Mouse (Mus musculus) hindbrain, embryonic 11.5 days (tissue): ENCODE data around the gene Wnt1. TPM values are rescaled to one million over a fixed set of nuclear protein-coding genes. Genes with fewer than 3 reads are reported as not detected.

Experiments
- ATAC-seq: fragments of 200-750 bp; cut with Nextera tagmentation; 2 replicates; pipeline ENCODE4 v1.8.0; 2017; ENCODE audit warnings: mild to moderate bottlenecking, moderate TSS enrichment, moderate library complexity; ENCODE audit not compliant: low FRiP score
- DNase-seq: peaks from one replicate; pipeline ENCODE4 v3.0.0-alpha.2; 2015; ENCODE audit warnings: low spot score
- H3K27ac ChIP-seq: fragments of 300-500 bp; sonication (generic); 2 replicates; pipeline ENCODE4 v1.5.1; 2014; ENCODE audit warnings: mild to moderate bottlenecking, low read depth, low read length
- H3K27me3 ChIP-seq: fragments of 300-500 bp; sonication (generic); 2 replicates; pipeline ENCODE4 v1.6.1; 2014; ENCODE audit warnings: mild to moderate bottlenecking, low read length, moderate library complexity, mixed read lengths; ENCODE audit not compliant: control insufficient read depth, insufficient read depth
- H3K36me3 ChIP-seq: fragments of 300-500 bp; sonication (generic); 2 replicates; pipeline ENCODE4 v1.6.1; 2014; ENCODE audit warnings: mild to moderate bottlenecking, low read length, moderate library complexity, mixed read lengths; ENCODE audit not compliant: control insufficient read depth, insufficient read depth
- H3K4me1 ChIP-seq: fragments of 300-500 bp; sonication (generic); replicated peaks from 2 replicates; pipeline ENCODE4 v1.6.1; 2014; ENCODE audit warnings: low read length, mixed read lengths; ENCODE audit not compliant: control insufficient read depth, insufficient read depth
- H3K4me2 ChIP-seq: fragments of 300-500 bp; sonication (generic); replicated peaks from 2 replicates; pipeline ENCODE4 v1.6.1; 2014; ENCODE audit warnings: mild to moderate bottlenecking, low read depth, low read length
- H3K4me3 ChIP-seq: fragments of 300-500 bp; sonication (generic); 2 replicates; pipeline ENCODE4 v1.5.1; 2014; ENCODE audit warnings: low read depth, low read length
- H3K9ac ChIP-seq: fragments of 300-500 bp; sonication (generic); 2 replicates; pipeline ENCODE4 v1.6.1; 2014; ENCODE audit warnings: low read depth, low read length
- H3K9me3 ChIP-seq: fragments of 300-500 bp; sonication (generic); 2 replicates; pipeline ENCODE4 v1.6.1; 2016; ENCODE audit warnings: low read length; ENCODE audit not compliant: control insufficient read depth
- WGBS: fragments of 180-500 bp; shearing (Covaris S2); extraction: QIAGEN DNeasy Blood & Tissue Kit; methylation state at CpG from one replicate; pipeline ENCODE4 v1.1.7; 2014; 5-methylcytosine and 5-hydroxymethylcytosine counted together
- polyA plus RNA-seq: library from polyadenylated mRNA; unstranded; fragments of >200 nt; fragmentation: Nextera tagmentation; extraction: Ambion mirVana; gene quantifications from 2 replicates; pipeline ENCODE4 v1.2.1, GENCODE M21; 2014

The Wnt1 gene
- polyA plus RNA-seq, 1 experiment from 2014 or later: 9.5 TPM

DNA sequence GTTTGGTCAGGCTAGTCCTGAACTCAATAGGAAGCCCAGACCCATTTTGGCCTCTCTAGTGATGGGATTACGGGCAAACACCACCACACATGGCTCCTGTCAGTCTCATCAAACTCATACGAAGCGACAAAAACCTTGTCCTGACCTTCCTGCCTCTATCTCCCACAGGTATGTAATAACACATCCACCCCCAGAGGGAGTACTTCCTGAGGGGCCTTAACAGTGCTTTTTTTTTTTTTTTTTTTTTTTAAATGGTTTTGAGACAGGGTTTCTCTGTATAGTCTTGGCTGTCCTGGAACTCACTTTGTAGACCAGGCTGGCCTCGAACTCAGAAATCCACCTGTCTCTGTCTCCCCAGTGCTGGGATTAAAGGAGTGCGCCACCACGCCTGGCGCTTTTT lies 28.5 kb downstream of the Wnt1 start:
- WGBS: 93% methylated on average over 7 of the region's 7 CpGs
- Histone ChIP-seq H3K36me3 (no peaks in the 10 kb centered on the region), H3K9me3 (no peaks in the 10 kb centered on the region), H3K4me3 (no peak overlapping the region), H3K27ac (no peak overlapping the region), H3K9ac (no peak overlapping the region), H3K4me2 (no peak overlapping the region), H3K27me3 (no peaks in the 10 kb centered on the region), H3K4me1 (no peaks in the 10 kb centered on the region)
- ATAC-seq (no peak), DNase-seq (no peak)

DNA sequence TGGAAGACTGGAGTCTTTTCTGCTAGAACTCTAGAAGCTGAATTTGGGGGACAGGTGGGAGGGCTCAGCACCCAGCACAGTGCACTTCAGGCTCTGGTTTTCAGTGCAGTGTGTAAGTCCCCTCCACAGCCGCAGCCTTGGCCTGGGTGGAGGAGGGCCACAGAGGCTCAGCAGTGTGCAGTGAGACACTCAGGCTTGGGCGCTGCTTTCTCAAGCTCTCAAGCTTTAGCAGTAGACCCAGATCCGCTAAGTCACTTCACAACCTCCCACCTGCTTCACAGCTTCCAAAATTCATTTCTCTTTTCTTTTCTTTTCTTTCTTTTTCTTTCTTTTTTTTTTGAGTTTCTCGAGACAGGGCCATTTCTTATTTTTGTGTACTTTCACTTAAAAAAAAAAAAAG lies 31.3 kb downstream of the Wnt1 start:
- WGBS: 92% methylated on average over 4 of the region's 4 CpGs
- DNase-seq (no peak), ATAC-seq (no peak)
- Histone ChIP-seq H3K27ac (no peak overlapping the region), H3K9ac (no peak overlapping the region), H3K4me3 (no peak overlapping the region), H3K36me3 (no peaks in the 10 kb centered on the region), H3K27me3 (no peaks in the 10 kb centered on the region), H3K4me2 (no peak overlapping the region), H3K9me3 (no peaks in the 10 kb centered on the region), H3K4me1 (no peaks in the 10 kb centered on the region)

DNA sequence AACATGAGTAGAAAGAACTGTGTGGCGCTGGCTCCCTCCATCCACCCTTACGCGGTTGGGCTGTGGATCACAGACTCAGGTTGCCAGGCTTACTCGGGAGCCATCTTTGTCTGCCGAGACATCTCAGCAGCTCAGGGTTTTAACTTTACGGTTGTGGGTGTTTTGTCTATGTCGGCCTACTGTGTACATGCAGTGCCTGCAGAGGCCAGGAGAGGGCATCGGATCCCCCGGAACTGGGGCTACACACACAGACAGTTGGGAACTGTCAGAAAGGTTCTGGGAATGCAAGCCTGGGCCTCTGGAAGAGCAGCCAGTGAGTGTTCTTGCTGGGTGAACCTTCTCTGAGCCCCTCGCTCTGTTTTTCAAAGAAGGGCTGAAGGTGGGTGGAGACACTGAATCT lies 31.7 kb downstream of the Wnt1 start:
- H3K9ac ChIP-seq: no peak overlapping the region
- no peaks in the 10 kb centered on the region for H3K4me1 ChIP-seq
- H3K27me3 ChIP-seq: no peaks in the 10 kb centered on the region
- no peak overlapping the region for H3K27ac ChIP-seq
- no peak overlapping the region for H3K4me2 ChIP-seq
- DNase-seq (no peak), ATAC-seq (no peak)
- H3K36me3 ChIP-seq: no peaks in the 10 kb centered on the region
- 30% methylated on average over 10 of the region's 10 CpGs for WGBS
- H3K9me3 ChIP-seq: no peaks in the 10 kb centered on the region
- H3K4me3 ChIP-seq: no peak overlapping the region

DNA sequence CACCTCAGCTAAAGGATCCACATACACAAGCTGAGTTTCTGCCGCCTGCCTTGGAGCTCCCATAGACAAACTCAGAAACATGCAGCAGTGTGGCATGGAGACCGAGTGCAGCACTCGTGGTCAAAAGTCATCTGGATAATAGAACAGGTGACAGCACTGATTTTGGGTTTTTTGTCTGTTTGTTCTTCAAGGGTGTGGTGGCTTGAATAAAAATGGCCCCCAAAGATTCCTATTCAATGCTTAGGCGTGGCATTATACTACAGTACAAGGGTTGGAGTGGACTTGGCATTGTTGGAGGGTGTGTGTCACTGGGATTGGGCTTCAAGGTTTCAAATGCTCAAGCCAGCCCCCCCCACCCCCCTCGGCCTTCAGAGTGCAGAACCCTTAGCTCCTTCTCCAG lies 32.5 kb downstream of the Wnt1 start:
- no peaks in the 10 kb centered on the region for H3K27me3 ChIP-seq
- H3K4me2 ChIP-seq: no peak overlapping the region
- no peaks in the 10 kb centered on the region for H3K4me1 ChIP-seq
- 93% methylated on average over 5 of the region's 5 CpGs for WGBS
- ATAC-seq (no peak), DNase-seq (no peak)
- no peak overlapping the region for H3K27ac ChIP-seq
- H3K9ac ChIP-seq: no peak overlapping the region
- no peaks in the 10 kb centered on the region for H3K36me3 ChIP-seq
- H3K4me3 ChIP-seq: no peak overlapping the region
- H3K9me3 ChIP-seq: no peaks in the 10 kb centered on the region

DNA sequence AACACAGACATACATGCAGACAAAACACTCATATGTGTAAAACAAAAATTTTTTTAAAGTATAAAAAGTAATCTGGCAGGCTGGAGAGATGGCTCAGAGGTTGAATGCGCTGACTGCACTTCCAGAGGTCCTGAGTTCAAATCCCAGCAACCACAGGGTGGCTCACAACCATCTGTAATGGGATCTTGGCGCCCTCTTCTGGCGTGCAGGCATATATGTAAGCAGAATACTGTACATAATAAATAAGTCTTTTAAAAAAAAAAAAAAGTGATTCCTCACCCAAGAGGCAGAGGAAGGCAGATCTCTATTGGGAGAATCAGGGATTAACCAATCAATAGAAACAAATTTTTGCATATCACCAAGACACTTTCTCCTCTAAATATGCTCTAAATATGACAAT lies 33.8 kb downstream of the Wnt1 start:
- no peak overlapping the region for H3K4me3 ChIP-seq
- ATAC-seq (no peak), DNase-seq (no peak)
- no peaks in the 10 kb centered on the region for H3K27me3 ChIP-seq
- no peak overlapping the region for H3K9ac ChIP-seq
- H3K4me1 ChIP-seq: no peaks in the 10 kb centered on the region
- H3K4me2 ChIP-seq: no peak overlapping the region
- no peaks in the 10 kb centered on the region for H3K9me3 ChIP-seq
- no peaks in the 10 kb centered on the region for H3K36me3 ChIP-seq
- 64% methylated on average over 3 of the region's 3 CpGs for WGBS
- H3K27ac ChIP-seq: no peak overlapping the region

DNA sequence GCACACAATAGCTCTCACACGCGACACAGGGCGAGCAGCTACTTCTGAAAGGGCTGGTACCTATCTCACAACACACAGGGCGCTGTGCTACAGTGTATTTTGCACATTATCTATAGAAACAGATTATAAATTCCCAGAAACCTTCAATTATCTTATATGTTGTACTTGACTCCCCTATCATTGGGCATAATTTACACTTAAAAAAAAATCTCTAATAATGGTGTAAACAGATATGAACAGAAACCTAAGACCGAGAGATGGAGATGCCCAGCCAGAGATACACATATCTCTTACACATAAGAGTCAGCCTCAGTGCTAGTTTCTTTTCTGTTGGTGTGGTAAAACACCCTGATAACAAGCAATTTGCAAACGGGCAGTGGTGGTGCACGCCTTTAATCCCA lies 38.0 kb downstream of the Wnt1 start:
- ATAC-seq (no peak), DNase-seq (no peak)
- H3K4me1 ChIP-seq: no peaks in the 10 kb centered on the region
- no peak overlapping the region for H3K27ac ChIP-seq
- H3K9ac ChIP-seq: no peak overlapping the region
- H3K9me3 ChIP-seq: no peaks in the 10 kb centered on the region
- H3K4me2 ChIP-seq: no peak overlapping the region
- 92% methylated on average over 7 of the region's 7 CpGs for WGBS
- H3K36me3 ChIP-seq: no peaks in the 10 kb centered on the region
- H3K4me3 ChIP-seq: no peak overlapping the region
- H3K27me3 ChIP-seq: no peaks in the 10 kb centered on the region

DNA sequence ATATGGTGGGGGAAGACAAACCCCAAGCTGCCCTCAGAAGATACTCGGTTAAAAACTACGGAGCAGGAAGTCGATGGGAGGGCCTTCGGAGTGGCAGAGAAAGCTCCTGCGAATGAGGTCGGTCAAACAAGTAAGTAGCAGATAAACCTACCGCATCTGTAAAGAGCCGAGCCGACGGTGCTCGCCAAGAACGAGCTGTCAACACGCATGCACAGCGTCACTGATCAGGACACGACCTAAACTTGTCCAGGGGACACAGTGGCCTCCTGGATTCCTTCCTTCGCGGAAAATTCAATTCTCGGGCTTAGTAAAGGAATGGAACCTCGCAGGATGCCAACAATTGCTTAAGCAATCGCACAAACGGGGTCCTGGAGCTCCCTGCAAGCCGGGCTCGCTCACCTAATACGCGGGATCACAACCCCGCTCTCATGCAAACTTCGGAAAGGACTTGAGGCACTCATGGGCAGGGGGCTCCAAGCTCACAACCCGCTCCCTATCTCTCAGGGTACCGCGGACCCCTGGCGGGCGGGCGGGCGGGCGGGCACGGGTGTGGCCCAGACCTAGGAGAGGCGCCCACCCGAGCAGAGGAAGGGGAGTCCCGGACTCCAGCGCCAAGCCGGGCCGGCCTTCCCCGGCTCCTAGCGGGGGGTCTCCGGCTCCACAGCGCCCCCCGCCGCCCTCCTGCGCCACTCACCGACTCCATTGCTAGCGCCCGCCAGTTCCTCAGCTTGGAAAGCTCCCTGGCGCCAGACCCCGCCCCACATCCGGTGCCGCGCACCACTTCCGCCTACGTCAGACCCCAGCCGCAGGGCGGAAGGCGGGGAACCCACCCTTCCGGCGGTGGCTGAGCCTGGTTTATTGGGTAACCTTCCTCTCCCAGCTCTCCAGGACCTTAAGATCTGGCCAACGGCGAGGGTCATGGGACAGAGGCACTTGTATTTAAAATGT lies 41.4 kb downstream of the Wnt1 start, which contains the start of gene Prkag1:
TSS of gene Prkag1 (minus strand) at position 786 of the 948 bp plus-strand sequence.
- Histone ChIP-seq H3K27ac (peak within 1 kb of the TSS; percentile 83), H3K4me2 (peak within 1 kb of the TSS; percentile 71), H3K36me3 (peaks cover 11% of the 10 kb centered on the region), H3K4me1 (no peaks in the 10 kb centered on the region), H3K4me3 (peak within 1 kb of the TSS; percentile 80), H3K27me3 (no peaks in the 10 kb centered on the region), H3K9ac (peak within 1 kb of the TSS; percentile 77), H3K9me3 (no peaks in the 10 kb centered on the region)
- WGBS: under 1% methylated on average over 61 of the region's 66 CpGs
- ATAC-seq (peak; percentile 98), DNase-seq (peak; percentile 97)

DNA sequence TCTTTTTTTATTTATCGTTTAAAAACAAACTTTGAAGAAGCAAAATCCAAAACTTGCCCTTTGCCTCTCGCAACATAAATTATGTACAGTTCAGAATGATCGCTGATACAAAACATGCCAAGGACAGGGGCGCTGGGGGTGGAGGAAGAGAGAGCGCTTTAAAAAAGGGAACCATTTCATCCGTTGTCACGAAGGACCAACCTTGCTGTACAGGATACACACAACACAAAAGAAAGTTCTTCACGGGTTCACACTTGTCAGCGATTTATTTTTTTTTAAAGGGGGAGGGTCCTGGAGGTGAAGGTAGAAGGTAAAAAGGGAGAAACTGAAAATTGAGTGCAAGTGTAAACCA lies 42.0 kb downstream of the Wnt1 start:
- Histone ChIP-seq H3K4me1 (no peaks in the 10 kb centered on the region), H3K36me3 (peaks cover 11% of the 10 kb centered on the region), H3K4me2 (peak overlapping the region; percentile 71), H3K9ac (peak overlapping the region; percentile 21; the same call in 1 of the 2 replicates), H3K9me3 (no peaks in the 10 kb centered on the region), H3K4me3 (peak overlapping the region; percentile 13; the same call in 1 of the 2 replicates), H3K27me3 (no peaks in the 10 kb centered on the region), H3K27ac (peak overlapping the region; percentile 83; the same call in 1 of the 2 replicates)
- DNase-seq (no peak), ATAC-seq (peak; percentile 51)
- WGBS: 23% methylated on average over 9 of the region's 9 CpGs
